Mouse (Mus musculus): Measurements from ENCODE around the gene Fcrlb. TPM values are rescaled to one million over a fixed set of nuclear protein-coding genes. Genes with fewer than 3 reads are reported as not detected.
"Not testable (repeated sequence)": the region's sequence is repeated elsewhere in the genome, so short reads cannot be mapped to it uniquely, and the experiment has no call there.

Fcrlb gene
- not detected for total RNA-seq (2021)
- long read RNA-seq, experiment 1: 0 reads
- long read RNA-seq, experiment 2: 0 reads

DNA sequence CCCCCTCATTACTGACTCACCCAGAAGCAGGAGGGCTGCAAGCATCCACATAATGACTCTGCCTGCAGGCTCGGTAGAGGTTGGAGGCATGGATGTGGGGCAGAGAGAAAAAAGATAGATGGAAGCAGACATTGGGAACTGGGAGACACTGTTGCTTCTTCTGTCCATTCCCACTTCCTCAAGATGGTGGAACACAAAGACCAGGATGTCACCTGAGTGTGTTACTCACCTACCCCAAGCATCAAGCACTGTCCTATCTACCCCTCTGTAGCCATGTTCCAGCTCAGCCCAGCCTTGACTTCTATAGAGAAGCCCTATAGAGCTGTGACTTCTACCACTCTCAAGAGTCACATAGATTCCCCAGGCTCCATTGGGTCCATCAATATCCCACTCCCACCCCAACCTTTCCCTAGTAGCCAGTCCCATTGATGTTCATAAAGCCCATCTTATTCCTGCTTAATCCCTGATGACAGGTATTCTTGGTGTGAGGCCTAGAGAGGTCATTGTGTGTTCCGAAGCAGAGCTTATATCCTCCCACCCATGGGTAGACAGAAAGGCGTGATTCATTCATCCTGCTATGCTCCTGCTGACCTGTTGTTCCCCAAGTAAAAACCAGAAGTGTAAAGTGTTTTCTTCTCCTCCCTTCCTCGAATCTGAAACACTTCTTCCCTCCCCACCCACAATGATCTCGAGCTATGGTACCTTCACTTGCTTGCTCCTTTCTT is at the start of gene Fcrlb:
Fcrlb (minus strand) TSS at position 51 of the 725 bp plus-strand sequence.
- no peak for DNase-seq

DNA sequence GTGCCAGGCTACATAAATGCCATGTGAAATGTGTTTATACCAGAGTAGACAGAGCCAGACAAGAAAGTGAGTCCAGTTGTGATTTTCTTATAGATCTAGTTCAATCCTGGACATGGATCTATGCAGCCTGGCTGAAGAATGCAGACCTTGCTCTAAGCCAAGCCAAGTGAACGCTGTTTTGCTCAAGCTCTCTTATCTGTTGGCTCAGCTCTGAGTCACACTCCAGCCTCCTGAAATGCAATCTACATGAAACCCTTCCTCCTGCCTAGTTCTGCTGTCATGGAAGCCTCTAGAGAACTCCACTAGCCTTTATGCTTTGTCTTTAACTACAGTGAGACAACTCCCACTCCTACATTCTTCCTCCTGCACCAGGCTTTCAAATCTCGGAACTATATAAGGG is 49.6 kb upstream of the Fcrlb start:
- DNase-seq: no peak

DNA sequence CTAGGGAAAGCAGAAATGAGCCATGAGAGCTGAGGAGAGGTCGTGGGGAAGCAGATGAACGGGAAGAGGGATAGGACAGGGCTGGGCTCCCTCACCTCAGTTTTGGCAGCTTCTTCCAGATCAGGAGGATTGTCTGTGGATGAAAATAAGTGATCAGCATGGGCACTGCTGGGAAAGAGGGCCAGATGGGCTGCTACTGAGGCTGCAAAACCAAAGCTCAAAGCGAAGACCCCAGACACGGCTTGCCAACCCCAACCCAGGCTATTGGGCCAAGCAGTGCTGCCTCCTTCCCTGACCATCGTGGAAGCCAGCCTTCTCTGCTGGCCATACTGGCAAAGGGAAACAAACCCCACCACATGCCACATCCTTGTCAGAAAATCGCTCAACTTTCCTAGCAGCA is 48.4 kb upstream of the Fcrlb start:
- DNase-seq: no peak

DNA sequence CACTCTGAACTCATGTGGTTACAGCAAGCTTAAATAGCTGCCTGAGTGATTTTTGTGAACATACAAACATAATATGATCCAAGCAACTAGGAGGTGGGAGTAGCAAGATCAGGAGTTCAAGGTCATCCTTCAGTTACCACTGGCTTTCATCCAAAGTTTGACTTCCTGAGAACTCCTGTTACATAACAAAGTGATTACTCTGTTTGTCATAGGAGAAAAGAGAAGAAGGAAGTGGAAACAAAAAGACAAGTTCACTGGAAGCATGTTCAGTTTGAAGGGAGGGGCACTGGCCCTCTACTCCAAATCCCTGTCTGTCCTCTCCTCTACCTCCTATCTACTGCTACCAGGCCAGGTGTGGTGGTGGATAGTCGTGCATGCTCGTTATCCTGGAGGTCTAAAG is 47.0 kb upstream of the Fcrlb start:
- no peak for DNase-seq

DNA sequence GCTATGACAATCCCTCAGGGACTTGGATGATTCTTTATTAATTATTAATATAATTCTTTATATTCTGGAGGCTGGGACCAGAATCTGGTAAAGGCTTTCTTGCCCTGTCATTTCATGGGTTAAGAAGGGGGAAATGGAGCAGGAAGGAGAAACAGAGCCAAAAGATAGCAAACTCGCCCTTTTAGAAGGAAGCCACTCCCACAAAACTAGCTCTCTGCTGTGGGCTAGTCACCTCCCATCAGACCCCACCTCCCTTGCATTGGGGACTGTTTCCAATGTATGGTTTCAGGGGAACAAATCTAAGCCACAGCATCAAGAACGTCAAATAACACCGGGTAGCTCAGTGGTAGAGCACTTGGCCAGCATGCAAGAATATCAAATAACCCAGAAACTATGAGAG is 45.5 kb upstream of the Fcrlb start:
- no peak for DNase-seq

- no peak for DNase-seq
Observed at GRCm38 (mm10) chr1:170953192-170953591, 40.5 kb upstream of the Fcrlb start.

GRCm38 (mm10) chr1:170950772-170951171 is 38.0 kb upstream of the Fcrlb start:
- DNase-seq: no peak

DNA sequence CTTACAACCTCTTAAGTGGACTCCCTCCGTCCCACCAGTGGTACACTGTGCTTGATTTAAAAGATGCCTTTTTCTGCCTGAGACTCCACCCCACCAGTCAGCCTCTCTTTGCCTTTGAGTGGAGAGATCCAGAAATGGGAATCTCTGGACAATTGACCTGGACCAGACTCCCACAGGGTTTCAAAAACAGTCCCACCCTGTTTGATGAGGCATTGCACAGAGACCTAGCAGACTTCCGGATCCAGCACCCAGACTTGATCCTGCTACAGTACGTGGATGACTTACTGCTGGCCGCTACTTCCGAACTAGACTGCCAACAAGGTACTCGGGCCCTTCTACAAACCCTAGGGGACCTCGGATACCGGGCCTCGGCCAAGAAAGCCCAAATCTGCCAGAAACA is 32.2 kb upstream of the Fcrlb start:
- DNase-seq: not testable (repeated sequence)

DNA sequence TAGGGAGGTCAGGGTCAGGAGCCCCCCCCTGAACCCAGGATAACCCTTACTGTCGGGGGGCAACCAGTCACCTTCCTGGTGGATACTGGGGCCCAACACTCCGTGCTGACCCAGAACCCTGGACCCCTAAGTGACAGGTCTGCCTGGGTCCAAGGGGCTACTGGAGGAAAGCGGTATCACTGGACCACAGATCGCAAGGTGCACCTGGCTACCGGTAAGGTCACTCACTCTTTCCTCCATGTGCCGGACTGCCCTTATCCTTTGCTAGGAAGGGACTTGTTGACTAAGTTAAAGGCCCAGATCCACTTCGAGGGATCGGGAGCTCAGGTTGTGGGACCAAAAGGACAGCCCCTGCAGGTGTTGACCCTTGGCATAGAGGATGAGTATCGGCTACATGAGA is 31.4 kb upstream of the Fcrlb start:
- not testable (repeated sequence) for DNase-seq

- DNase-seq: no peak
Observed at GRCm38 (mm10) chr1:170939255-170939654, 26.5 kb upstream of the Fcrlb start.

DNA sequence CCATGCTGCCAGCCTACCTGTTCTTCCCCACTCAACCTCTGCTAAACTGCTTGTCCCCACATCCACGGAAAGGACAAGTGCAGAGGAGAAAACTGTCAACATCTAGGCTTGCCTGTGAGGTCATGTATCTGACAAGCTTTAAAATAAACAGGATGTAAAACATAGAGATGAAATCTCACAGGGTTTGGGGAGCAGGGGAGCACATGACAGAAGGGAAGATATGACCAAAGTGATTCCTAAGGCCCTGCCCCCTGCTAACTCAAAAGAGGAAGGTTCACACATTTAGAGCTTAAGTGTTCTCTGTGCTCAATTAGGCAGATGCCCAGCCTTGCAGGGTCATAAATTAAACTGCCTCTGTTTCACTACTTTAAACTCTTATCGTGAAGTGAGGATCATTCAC is 21.6 kb upstream of the Fcrlb start:
- no peak for DNase-seq

- DNase-seq: no peak
Observed at GRCm38 (mm10) chr1:170933940-170934339, 21.2 kb upstream of the Fcrlb start.

DNA sequence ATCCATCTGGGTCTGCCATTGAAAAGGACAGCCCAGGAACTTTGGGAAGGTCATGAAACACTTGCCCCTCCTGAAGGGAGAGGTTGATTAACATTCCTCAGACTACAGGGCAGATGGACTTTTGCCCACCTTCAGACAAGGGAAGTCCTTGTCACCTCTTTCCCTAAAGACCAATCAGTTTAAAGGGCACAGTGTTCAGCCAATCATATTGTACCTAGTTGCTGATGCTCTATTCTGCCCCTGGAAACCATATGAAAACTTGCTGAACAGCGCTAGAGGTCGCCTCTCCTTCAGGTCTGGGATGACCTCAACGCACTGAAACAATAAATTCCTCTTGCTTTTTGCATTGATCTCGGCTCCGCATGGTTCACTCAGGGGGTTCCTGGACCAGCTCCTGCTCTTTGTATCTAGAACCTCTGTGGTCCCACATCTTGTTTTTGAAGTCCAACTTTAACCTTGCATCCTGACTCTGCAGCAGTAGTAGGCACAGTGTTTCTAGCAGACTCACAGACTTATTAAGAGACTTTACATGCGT is 20.7 kb upstream of the Fcrlb start:
- DNase-seq: no peak

DNA sequence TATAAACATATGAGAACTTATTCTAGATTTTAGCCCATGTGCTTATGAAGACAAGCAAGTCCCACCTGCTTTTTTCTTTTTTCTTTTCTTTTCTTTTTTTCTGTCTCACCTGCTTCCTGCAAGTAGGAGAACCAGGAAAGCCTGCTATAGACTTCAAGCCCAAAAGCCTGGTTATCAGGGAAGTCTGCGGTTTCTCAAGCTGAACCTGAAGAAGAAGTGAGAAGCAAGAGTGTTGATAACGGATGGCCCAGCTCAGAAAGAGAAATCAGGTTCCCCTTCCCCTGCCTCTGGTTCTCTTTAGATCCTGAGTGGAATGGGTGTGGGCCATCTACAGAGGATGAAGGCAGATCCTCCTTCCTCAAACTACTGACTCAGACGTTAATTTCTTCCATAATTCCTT is 19.3 kb upstream of the Fcrlb start:
- DNase-seq: no peak

GRCm38 (mm10) chr1:170929245-170929644 is 16.5 kb upstream of the Fcrlb start:
- no peak for DNase-seq

DNA sequence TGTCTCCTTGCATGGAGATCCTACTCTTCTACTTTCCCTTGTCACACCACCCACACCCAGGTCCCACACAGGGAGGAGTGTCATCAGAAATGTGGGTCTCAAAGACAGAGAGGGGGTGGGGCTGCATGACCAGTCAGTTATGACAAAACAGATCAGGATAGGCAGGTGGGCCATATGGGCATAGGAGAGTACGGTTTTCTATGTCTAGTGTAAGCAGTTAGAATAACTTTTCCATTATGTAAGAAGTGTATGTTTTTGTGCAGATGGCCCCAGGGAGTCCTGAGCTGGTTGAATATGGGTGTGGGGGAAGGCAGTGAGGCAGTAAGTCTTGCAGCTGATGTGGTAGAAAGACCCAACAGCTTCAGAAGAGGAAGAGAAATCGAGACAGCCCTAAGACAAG is 15.7 kb upstream of the Fcrlb start:
- no peak for DNase-seq

DNA sequence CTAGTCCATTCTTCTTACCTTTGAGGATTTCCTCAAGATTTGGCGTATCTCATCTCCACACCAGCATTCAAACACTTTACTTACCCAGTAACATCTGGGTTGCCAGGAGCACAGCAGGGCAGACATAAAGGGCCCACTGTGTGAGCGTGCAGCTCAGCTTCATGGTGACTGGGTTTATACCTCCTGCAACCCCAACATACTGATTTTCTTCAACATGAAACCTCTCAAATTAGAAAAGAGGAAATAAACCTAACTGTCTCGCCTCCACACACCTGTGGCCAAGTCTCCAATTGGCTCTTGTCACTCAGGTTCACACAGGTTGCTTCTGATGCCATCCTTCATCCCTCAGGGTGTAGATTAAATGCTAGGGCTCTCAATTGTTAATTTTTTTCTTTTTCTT is 14.6 kb upstream of the Fcrlb start, which contains the start of gene Fcrla:
Fcrla (minus strand) TSS at position 206 of the 400 bp plus-strand sequence.
- no peak for DNase-seq

GRCm38 (mm10) chr1:170926941-170927340 is 14.2 kb upstream of the Fcrlb start:
- no peak for DNase-seq

- DNase-seq: no peak
Observed at GRCm38 (mm10) chr1:170924485-170924884, 11.7 kb upstream of the Fcrlb start.

GRCm38 (mm10) chr1:170919308-170919707 is 6.6 kb upstream of the Fcrlb start:
- no peak for DNase-seq

- DNase-seq: no peak
Observed at GRCm38 (mm10) chr1:170915657-170916056, 2.9 kb upstream of the Fcrlb start.

- DNase-seq: no peak
Observed at GRCm38 (mm10) chr1:170911907-170912660, 657 bp downstream of the Fcrlb start.

DNA sequence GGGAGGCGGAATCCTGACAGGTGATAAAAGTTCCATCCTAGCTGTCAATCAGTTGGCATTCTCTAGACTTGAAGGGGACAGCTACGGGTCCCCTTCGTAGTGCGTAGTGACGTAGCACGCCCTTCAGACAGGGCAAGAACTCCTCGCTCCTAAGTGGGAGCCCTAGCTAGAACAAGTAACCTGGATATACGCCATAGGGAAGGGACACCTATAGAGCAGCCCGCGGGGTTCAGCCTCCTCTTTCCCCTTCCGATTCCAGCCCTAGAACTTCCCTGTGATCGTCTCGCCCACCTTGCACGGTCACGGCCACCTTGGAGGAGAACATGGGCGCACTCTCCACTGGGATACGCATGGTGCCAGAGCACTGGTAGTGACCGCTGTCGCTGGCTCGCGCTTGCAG is 4.4 kb downstream of the Fcrlb start:
- DNase-seq: no peak

Data from gastrocnemius, postnatal 25 days (tissue).